Mouse (Mus musculus) heart, postnatal 0 days (tissue): ENCODE data around the gene Fbxl14. TPM values are rescaled to one million over a fixed set of nuclear protein-coding genes. Genes with fewer than 3 reads are reported as not detected.
A peak's percentile ranks its signal among the peaks of the same experiment; 100 is the strongest.

Source experiments
- ATAC-seq: fragments of 200-750 bp; cut with Nextera tagmentation; 2 replicates; pipeline ENCODE4 v1.8.0; 2017; ENCODE audit warnings: low read depth, moderate number of reproducible peaks, moderate library complexity; ENCODE audit not compliant: insufficient read depth
- DNase-seq: peaks from one replicate; pipeline ENCODE4 v3.0.0-alpha.2; 2016; ENCODE audit warnings: low spot score
- H3K27ac ChIP-seq: fragments of 300-500 bp; sonication (generic); 2 replicates; pipeline ENCODE4 v1.5.1; 2014; ENCODE audit warnings: low read depth, mild to moderate bottlenecking
- H3K27me3 ChIP-seq: fragments of 300-500 bp; sonication (generic); 2 replicates; pipeline ENCODE4 v1.6.1; 2014; ENCODE audit warnings: low read length, mixed read lengths; ENCODE audit not compliant: control insufficient read depth, insufficient read depth
- H3K36me3 ChIP-seq: fragments of 300-500 bp; sonication (generic); replicated peaks from 2 replicates; pipeline ENCODE4 v1.6.1; 2014; ENCODE audit warnings: low read length, mixed read lengths; ENCODE audit not compliant: control insufficient read depth, insufficient read depth
- H3K4me1 ChIP-seq: fragments of 300-500 bp; sonication (generic); 2 replicates; pipeline ENCODE4 v1.6.1; 2014; ENCODE audit warnings: antibody characterized with exemption; ENCODE audit not compliant: control insufficient read depth, insufficient read depth
- H3K4me2 ChIP-seq: fragments of 300-500 bp; sonication (generic); 2 replicates; pipeline ENCODE4 v1.6.1; 2014; ENCODE audit warnings: low read depth, mild to moderate bottlenecking, low read length, moderate library complexity
- H3K4me3 ChIP-seq: fragments of 300-500 bp; sonication (generic); 2 replicates; pipeline ENCODE4 v1.5.1; 2014; ENCODE audit warnings: low read depth, low read length
- H3K9ac ChIP-seq: fragments of 300-500 bp; sonication (generic); replicated peaks from 2 replicates; pipeline ENCODE4 v1.6.1; 2014; ENCODE audit warnings: low read depth, low read length, mixed read lengths
- H3K9me3 ChIP-seq: fragments of 300-500 bp; sonication (generic); replicated peaks from 2 replicates; pipeline ENCODE4 v1.6.1; 2016; ENCODE audit warnings: low read length; ENCODE audit not compliant: control insufficient read depth
- CTCF ChIP-seq: IDR thresholded peaks from 2 replicates; pipeline ENCODE4 v1.5.1; 2016; ENCODE audit warnings: antibody characterized with exemption, control low read depth, low read depth
- EP300 ChIP-seq: IDR thresholded peaks from 2 replicates; pipeline ENCODE4 v1.6.1; 2016; ENCODE audit warnings: antibody characterized with exemption, low read depth
- WGBS: fragments of 180-500 bp; shearing (Covaris S2); extraction: QIAGEN DNeasy Blood & Tissue Kit; methylation state at CpG from one replicate; pipeline ENCODE4 v1.1.7; 2014; 5-methylcytosine and 5-hydroxymethylcytosine counted together
- polyA plus RNA-seq: library from polyadenylated mRNA; unstranded; fragments of >200 nt; fragmentation: Nextera tagmentation; extraction: Ambion mirVana; gene quantifications from 2 replicates; pipeline ENCODE4 v1.2.1, GENCODE M21; 2015
- total RNA-seq: library from RNA; depleted of rRNA; stranded (reverse); fragments of >200 nt; gene quantifications from 2 replicates; pipeline ENCODE4 v1.2.3, GENCODE M21; 2014; ENCODE audit warnings: low replicate concordance

Gene Fbxl14
- total and polyA plus RNA-seq, 2 experiments from 2014 or later, result 2.2 to 40.1 TPM

DNA sequence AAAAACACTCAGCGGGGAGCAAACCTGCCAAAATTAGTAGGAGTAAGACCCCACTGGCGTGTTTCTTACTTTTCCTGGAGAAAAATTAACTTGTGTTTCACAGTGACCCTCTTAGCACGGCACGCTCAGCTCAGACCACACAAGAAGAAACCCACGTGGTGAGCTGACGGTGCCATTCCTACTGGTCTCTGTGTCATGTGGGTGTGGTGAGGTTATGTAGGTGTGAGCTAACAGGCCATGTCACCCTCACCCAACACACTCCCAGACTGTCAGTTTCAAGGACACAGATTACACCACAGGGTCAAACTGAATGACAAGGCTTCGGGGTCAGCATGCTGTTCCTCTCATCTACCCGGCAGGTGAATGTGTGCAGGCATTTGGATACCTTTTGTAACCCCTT lies 25.3 kb downstream of the Fbxl14 start:
- H3K27ac ChIP-seq, result no peak overlapping the region
- ATAC-seq, result peak; percentile 62; the same call in 1 of the 2 replicates
- 60% methylated on average over 8 of the region's 8 CpGs for WGBS

DNA sequence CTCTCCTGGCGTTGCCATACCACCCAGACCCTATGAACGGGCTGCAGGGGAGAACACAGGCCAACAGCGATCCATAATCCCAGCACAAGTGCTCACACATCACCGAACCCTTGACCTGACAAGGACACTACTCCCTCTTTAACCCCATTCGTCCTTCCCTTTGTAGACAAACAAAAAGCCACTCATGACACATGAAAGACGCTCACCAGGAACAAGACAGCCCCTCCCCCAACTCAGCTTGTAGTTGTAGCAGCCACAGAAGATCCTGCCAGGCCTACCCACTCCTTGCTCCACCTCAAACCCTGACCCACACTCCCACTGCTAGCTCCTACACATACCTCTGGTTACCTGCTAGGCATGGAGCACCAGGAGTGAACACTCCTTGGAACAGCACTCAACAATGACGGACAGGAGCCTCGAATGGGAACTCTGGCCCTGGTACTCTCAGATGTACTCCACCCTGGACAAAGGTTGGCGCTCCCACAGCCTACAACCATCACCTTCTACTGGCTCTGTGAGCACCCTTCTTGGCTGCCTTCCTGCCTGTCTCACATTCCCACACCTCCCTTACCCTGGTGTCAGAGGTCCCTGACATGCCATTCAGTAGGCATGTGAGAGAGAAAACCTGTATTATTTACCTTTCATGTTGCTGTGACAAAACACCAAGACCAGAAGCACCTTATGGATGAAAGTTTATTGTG lies 26.2 kb downstream of the Fbxl14 start:
- H3K36me3 ChIP-seq, result no peaks in the 10 kb centered on the region
- no peak overlapping the region for H3K4me3 ChIP-seq
- no peaks in the 10 kb centered on the region for H3K9me3 ChIP-seq
- ATAC-seq (no peak), DNase-seq (no peak)
- TF ChIP-seq EP300 (no peak), CTCF (no peak)
- WGBS, result 75% methylated on average over 9 of the region's 9 CpGs
- no peaks in the 10 kb centered on the region for H3K27me3 ChIP-seq
- H3K4me2 ChIP-seq, result no peak overlapping the region
- no peak overlapping the region for H3K27ac ChIP-seq
- no peak overlapping the region for H3K9ac ChIP-seq
- peaks cover 24% of the 10 kb centered on the region for H3K4me1 ChIP-seq

More for the DNA sequence above, 25.3 kb downstream of the Fbxl14 start:
- DNase-seq, result no peak
- H3K4me3 ChIP-seq, result no peak overlapping the region
- H3K4me1 ChIP-seq, result peaks cover 21% of the 10 kb centered on the region
- H3K27me3 ChIP-seq, result no peaks in the 10 kb centered on the region
- H3K9me3 ChIP-seq, result no peaks in the 10 kb centered on the region
- no peaks in the 10 kb centered on the region for H3K36me3 ChIP-seq
- H3K4me2 ChIP-seq, result no peak overlapping the region
- TF ChIP-seq CTCF, result no peak
- TF ChIP-seq EP300, result no peak
- H3K9ac ChIP-seq, result no peak overlapping the region

DNA sequence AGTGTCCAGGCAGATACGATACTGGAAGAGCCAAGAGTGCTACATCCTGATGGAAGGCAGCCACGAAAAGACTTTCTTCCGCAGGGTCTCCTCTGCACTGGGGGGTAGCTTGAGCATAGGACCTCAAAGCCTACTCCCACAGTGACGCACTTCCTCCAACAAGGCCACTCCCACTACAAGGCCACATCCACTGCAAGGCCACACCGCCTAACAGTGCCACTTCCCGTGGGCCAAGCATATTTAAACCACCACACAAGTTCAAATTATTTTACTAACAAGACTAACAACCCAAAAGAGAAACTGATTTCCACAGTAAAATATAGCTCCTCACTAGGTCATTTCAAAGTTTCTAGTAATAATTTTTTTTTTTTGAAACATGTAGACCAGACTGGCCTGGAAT lies 28.8 kb downstream of the Fbxl14 start:
- no peaks in the 10 kb centered on the region for H3K36me3 ChIP-seq
- ATAC-seq (no peak), DNase-seq (no peak)
- H3K4me2 ChIP-seq, result no peak overlapping the region
- no peak for TF ChIP-seq EP300
- TF ChIP-seq CTCF, result no peak
- no peaks in the 10 kb centered on the region for H3K9me3 ChIP-seq
- no peak overlapping the region for H3K4me3 ChIP-seq
- peaks cover 16% of the 10 kb centered on the region; the same call in 1 of the 2 replicates for H3K4me1 ChIP-seq
- WGBS, result 93% methylated on average over 6 of the region's 6 CpGs
- peak overlapping the region; percentile 80 for H3K27ac ChIP-seq
- no peak overlapping the region for H3K9ac ChIP-seq
- H3K27me3 ChIP-seq, result no peaks in the 10 kb centered on the region

DNA sequence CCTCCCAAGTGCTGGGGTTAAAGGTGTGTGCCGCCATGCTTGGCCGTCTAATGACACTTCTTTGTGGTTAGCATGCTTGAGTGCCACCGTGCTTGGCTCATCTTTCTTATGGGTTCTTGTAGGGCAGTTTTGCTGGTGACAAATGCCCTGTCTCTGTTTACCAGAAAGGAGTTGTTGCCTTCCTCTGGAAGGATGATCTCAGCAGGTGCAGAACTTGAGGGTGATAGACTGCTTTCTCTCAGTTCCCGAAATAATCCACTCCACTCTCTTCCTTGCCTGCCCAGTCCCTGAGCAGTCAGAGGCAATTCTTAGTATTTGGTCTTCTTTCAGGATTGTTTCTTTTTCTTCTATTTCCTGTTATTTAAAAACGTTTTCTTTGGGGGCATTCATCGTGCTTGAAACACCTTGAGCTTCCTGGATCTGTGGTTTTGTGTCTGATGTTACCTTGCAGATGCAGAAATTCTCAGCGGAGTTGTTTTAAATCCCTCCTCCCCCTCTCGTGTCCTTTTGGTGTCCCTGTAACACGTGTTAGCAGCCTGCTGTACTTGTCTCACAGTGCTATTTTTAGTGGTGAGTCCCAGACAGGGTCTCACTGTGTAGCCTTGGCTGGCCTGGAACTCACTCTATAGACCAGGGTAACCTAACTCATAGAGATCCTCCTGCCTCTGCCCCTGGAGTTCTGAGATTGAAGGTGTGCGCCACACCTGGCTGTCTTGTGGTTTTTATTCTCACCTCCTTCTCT lies 29.3 kb downstream of the Fbxl14 start:
- no peaks in the 10 kb centered on the region for H3K9me3 ChIP-seq
- H3K27me3 ChIP-seq, result no peaks in the 10 kb centered on the region
- peak; percentile 67 for DNase-seq
- H3K36me3 ChIP-seq, result no peaks in the 10 kb centered on the region
- TF ChIP-seq CTCF, result no peak
- TF ChIP-seq EP300, result no peak
- H3K27ac ChIP-seq, result peak overlapping the region; percentile 80
- WGBS, result 51% methylated on average over 10 of the region's 10 CpGs
- H3K4me2 ChIP-seq, result no peak overlapping the region
- no peak overlapping the region for H3K9ac ChIP-seq
- H3K4me1 ChIP-seq, result peaks cover 19% of the 10 kb centered on the region; the same call in 1 of the 2 replicates
- ATAC-seq, result peak; percentile 83; the same call in 1 of the 2 replicates
- H3K4me3 ChIP-seq, result no peak overlapping the region

DNA sequence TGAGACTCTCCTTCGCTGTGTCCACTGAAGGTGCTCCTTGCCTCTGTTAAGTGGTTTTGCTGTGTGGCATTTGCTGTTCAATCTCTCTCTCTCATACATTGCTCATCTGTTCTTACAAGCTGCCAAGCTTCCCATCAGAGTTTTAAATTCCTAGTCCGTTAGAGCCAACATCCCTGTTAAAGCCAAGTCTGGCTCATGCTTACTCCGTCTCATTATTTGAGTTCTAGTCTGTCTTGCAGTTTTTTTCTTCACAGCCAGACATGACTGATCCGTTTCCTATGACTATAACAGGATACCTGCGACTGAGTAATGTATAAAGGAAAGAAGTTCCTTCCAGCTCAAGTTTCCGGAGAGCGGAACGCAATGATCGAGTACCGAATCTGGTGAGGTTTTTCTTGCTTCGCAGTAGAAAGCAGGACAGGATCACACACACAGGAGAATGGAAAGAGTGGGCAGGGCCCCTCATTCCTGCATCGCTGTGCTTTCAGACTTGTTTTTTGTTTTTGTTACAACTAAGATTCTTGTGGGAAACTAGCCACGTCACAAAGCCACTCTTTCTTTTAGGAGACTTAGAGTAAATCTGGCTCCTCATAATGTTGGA lies 30.1 kb downstream of the Fbxl14 start:
- Histone ChIP-seq H3K4me1 (peaks cover 26% of the 10 kb centered on the region; the same call in 1 of the 2 replicates), H3K4me3 (no peak overlapping the region), H3K27ac (peak overlapping the region; percentile 80), H3K36me3 (no peaks in the 10 kb centered on the region), H3K9me3 (no peaks in the 10 kb centered on the region), H3K9ac (no peak overlapping the region), H3K4me2 (no peak overlapping the region), H3K27me3 (no peaks in the 10 kb centered on the region)
- no peak for DNase-seq
- WGBS, result 88% methylated on average over 13 of the region's 13 CpGs
- no peak for ATAC-seq
- TF ChIP-seq CTCF (no peak), EP300 (no peak)
